Mouse (Mus musculus) 416B (cell line): ENCODE data around the gene Steap1.

ENCODE experiments used
- DNase-seq: peaks from one replicate; pipeline ENCODE4 v3.0.0; 2011; ENCODE audit warnings: low read depth

The Steap1 gene

GRCm38 (mm10) chr5:5748866-5749682 is at the start of gene Steap1:
Gene Steap1, minus strand, starts transcription at chr5:5749326.
- no peak for DNase-seq

DNA sequence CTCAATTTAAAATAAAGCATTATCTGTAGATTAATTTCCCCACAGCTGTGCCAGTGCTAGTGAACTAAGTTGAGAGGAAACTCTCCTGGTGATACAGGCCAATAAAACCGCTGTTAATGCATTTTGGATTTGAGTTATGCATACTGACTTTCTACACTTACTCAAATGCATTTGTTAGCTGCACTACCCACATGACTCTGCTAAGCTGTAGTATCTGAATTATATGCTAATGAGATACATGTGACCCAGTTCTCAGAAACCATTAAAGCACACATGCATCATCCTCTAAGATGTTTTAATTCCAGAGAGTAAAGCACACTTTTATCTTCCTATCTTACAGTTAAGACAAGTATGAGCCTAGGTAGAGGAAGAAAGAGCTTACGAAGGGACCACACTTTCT is 38.0 kb upstream of the Steap1 start:
- no peak for DNase-seq

DNA sequence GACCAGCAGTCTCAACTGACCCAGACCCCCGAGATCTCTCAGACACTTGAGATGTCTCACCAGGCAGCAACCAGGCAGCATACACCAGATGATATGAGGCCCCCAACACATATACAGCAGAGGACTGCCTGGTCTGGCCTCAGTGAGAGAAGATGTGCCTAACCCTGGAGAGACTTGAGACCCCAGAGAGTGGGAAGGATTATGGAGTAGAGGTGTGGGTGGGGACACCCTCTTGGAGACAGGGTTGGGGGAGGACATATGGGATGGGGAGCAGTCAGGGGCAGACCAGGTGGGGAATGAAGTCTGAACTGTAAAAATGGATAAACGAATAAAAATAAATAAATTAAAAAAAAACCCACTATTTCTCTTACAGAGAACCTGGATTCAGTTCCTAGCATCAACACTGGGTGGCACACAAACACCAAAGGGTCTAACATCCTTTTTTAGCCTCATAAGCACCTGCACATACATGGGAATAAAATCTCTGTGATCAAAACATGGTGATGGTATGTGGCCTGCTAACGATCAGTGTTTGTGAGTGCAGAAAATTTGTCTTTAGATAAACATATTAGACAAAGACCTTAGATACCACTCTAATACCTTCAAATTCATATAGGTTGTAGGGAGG is 7.4 kb upstream of the Steap1 start:
- DNase-seq: peak; percentile 4

DNA sequence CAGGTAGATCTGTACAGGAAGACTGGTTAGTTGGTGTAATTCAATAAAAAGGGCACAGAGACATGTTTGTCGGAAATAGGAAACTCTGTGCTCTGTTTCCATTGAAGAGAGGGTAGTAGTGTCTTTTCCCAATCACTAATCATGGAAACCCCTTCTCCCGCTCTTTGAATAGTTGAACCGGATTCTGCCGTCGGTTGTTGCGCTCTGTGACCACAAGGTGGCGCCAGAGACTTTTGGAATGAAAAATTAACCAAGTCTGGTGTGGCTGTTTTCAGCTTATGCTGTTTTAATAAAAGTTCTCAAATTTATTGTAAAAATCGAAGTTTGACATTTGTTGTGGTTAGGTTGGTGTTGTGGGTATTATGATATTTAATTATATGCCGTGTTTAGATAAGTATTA is 5.9 kb upstream of the Steap1 start:
- DNase-seq: peak; percentile 45

DNA sequence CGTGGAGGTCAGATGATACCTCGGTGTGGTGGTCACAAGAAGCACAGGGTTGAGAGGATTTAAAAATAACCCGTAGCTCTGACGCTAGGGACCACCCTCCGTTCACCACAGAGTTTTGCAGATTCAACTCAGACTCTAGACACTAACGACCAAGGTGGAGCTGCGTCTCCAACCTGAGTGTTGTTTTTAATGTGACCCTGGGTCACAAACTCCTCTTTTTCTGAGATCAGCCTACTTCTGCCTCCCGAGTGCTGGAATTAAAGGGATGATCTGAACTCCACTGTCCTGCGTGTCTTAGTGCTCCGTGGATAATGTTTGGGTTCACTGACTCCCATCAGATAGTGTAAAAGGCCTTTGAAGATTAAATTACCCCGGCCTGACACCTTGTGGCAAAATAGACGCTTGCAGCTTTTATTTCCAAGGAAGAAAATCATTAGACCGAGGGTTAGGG is 671 bp upstream of the Steap1 start:
- DNase-seq: peak; percentile 26

GRCm38 (mm10) chr5:5734445-5734844 is 14.7 kb downstream of the Steap1 start:
- DNase-seq: no peak

DNA sequence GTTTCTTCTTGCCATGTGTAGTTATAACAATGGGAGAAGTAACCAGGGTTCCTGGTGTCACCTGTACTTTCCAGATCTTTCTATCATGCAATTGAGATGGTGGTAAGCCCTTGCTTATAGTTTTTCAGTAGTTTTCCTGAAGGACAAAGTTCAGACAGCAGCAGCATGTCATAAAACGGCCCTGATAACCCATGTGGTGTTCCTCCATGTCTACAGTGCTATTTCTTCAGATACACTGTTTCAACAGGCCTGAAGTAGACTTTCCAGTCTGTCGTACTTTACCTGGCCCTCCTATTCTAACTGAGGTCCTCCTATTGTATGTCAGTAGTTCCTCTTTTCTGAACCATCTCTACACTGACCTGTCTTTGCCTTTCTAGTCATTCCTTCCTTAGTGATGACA is 16.3 kb downstream of the Steap1 start:
- no peak for DNase-seq

DNA sequence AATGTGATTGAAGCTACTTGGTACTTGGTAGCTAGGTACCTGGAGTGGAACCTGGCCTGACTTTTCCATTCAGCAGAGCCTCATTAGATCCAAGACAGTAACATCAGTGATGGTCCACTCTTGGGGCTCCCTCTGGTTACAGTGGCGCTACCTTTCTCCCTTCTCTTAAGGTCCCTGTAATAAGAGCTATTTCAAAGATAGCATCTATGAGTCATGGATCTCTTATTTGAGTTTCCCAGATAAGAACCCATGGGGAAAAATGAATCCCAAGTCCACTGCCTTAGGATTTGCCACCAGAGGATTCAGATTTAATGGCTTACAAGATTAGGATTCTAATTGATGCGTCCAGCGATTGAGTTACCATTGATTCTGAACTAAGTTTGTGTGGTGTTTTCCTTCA is 16.9 kb downstream of the Steap1 start:
- no peak for DNase-seq

GRCm38 (mm10) chr5:5729904-5730303 is 19.2 kb downstream of the Steap1 start:
- no peak for DNase-seq

- no peak for DNase-seq
Measured at GRCm38 (mm10) chr5:5722217-5722616, 26.9 kb downstream of the Steap1 start.

- DNase-seq: no peak
Measured at GRCm38 (mm10) chr5:5711032-5711431, 38.1 kb downstream of the Steap1 start.

GRCm38 (mm10) chr5:5707341-5708278 is 41.5 kb downstream of the Steap1 start:
- DNase-seq: no peak

DNA sequence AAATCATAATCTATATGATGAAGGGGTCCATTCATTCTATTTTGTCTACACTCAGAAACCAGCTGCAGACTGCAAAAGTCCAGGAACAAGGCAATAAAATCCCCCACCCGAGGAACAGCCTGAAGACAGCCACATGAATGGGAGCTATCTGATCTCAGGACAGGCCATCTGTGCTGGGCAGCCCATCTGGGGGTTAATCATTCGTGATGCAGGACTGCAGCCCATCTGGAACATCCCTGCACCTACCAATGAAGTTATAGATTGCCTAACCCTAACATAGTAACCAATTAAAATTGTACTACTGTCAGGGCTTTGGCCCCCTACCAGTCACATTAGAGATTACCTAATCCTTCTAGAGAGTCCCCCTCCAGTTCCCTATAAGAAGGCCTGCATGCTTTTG is 44.1 kb downstream of the Steap1 start:
- DNase-seq: no peak

GRCm38 (mm10) chr5:5700386-5700785 is 48.7 kb downstream of the Steap1 start:
- DNase-seq: no peak

DNA sequence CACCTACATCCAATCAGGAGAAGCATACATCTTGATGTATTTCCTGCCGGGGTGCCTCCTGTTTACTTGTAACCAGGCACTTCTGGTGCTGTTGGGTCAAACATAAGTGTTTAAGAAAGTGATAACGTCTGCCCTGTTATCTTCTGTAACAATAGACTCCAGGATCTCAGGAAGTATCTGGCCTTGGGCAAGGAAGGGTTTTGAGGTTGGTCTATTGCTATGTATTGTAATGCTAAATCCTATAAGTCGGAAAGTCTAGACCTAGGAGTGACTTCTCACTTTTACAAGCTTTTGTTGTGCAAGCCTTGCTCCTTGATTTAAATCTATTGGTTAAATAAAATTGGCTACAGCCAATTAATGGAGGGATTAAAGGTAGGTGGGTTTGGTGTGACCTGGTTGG is 50.3 kb downstream of the Steap1 start:
- DNase-seq: no peak

DNA sequence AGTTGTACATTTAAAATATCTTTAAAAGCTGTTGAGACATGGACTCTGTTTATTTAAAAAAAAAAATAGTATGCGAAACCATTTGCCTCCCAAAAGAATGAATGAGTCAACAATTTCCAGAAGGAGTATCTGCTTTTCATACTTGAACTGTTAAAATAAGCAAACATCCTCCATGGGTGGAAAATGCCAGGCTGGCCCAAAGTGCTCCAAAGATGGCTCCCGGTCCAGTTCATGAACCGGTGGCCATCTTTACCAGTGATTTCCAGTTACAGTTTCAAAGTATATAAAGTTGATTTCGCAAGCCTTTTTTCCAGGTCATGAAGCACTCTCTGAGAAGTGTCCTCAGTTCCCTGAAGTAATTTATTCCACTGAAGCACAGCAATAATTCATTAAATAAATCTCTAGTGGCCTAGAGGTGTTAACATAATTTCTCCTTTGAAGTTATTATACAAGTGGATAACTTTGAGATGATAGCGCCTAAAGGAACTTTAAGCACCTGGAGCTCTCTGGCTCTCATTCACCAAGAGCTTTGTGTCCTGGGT is 53.7 kb downstream of the Steap1 start:
- DNase-seq: no peak

GRCm38 (mm10) chr5:5693956-5694653 is 55.0 kb downstream of the Steap1 start, which contains the start of gene Steap2:
Gene Steap2, minus strand, starts transcription at chr5:5694578.
- no peak for DNase-seq

GRCm38 (mm10) chr5:5693541-5693955 is 55.6 kb downstream of the Steap1 start:
- no peak for DNase-seq

- no peak for DNase-seq
Measured at GRCm38 (mm10) chr5:5692167-5692738, 56.9 kb downstream of the Steap1 start.

- DNase-seq: no peak
Measured at GRCm38 (mm10) chr5:5688945-5689540, 60.1 kb downstream of the Steap1 start.

- no peak for DNase-seq
Measured at GRCm38 (mm10) chr5:5688228-5688627, 60.9 kb downstream of the Steap1 start.
